Mouse (Mus musculus) liver, postnatal 0 days (tissue): ENCODE data around the gene Coa5.

Experiments
- CTCF ChIP-seq: sonication (generic); IDR thresholded peaks from 2 replicates; pipeline ENCODE4 v1.5.1; 2016; ENCODE audit warnings: antibody characterized with exemption, low read depth
- EP300 ChIP-seq: IDR thresholded peaks from 2 replicates; pipeline ENCODE4 v1.6.1; 2016; ENCODE audit warnings: antibody characterized with exemption, low read depth, mild to moderate bottlenecking

- no peak for TF ChIP-seq EP300
- TF ChIP-seq CTCF: peak; percentile 81
Observed at GRCm38 (mm10) chr1:37401687-37402086, 28.2 kb downstream of the Coa5 start.
